Comparison of ENCODE assay signal across 7 mouse cellular contexts in the genomic region with DNA sequence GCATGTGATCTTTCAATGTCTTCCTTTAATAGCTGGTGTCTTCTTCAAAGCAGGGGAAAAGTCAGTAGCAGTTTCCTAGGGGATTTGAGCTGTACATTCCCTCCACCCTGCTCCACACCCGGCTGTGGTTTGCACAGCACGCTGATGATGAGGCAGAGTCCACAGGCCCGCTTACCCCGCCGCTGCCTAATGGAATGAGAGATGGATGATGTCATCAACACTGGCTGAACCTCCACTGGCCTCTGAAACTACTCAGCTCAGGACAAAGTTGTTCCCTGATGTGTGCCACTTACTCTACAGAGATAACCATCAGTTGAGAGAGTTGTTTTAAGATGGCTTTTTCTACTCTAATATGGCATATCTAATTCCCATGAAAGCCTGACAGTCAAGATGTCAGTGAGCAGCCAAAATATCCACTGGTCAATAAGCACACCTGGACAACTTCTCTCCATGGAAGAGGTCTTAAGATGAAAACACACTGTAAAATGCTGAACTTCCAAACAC.
DNase-seq lines count a peak whose midpoint lies in the region; ATAC-seq and TF ChIP-seq lines count a peak whose summit lies in the region.

No protein-coding gene starts in this region.

- no peaks in the 10 kb centered on the region for H3K36me3 ChIP-seq in E14TG2a.4 (ENCODE audit: insufficient read depth, low read length)
- no peaks in the 10 kb centered on the region for H3K36me3 ChIP-seq in hindbrain, embryonic 15.5 days
- no peaks in the 10 kb centered on the region for H3K36me3 ChIP-seq in liver, postnatal 0 days (replicated peaks; ENCODE audit: insufficient read depth, low read length)

- peaks cover 3% of the 10 kb centered on the region for H3K9me3 ChIP-seq in E14TG2a.4 (ENCODE audit: low read length)
- no peaks in the 10 kb centered on the region for H3K9me3 ChIP-seq in hindbrain, embryonic 15.5 days
- H3K9me3 ChIP-seq in liver, postnatal 0 days (ENCODE audit: low read length), result no peaks in the 10 kb centered on the region

- peak overlapping the region; percentile 55 for H3K4me3 ChIP-seq in E14TG2a.4 (replicated peaks; ENCODE audit: low read length)
- H3K4me3 ChIP-seq in hindbrain, embryonic 15.5 days, result no peak overlapping the region
- no peak overlapping the region for H3K4me3 ChIP-seq in liver, postnatal 0 days (ENCODE audit: low read depth, low read length)

- TF ChIP-seq EP300 in liver, postnatal 0 days (IDR thresholded peaks at IDR 0.05; ENCODE audit: low read depth), result no peak

- peak overlapping the region; percentile 52 for H3K27ac ChIP-seq in hindbrain, embryonic 15.5 days (replicated peaks)
- 0 out of 2 replicates have a peak overlapping the region, but pooled peaks have one; percentile 26 for H3K27ac ChIP-seq in liver, postnatal 0 days (ENCODE audit: low read depth)

- H3K4me1 ChIP-seq in E14TG2a.4 (replicated peaks; ENCODE audit: low read depth, low read length), result peaks cover 78% of the 10 kb centered on the region
- H3K4me1 ChIP-seq in hindbrain, embryonic 15.5 days (replicated peaks), result peaks cover 38% of the 10 kb centered on the region
- H3K4me1 ChIP-seq in liver, postnatal 0 days (ENCODE audit: insufficient read depth), result peaks cover 9% of the 10 kb centered on the region; the same call in 1 of the 2 replicates

- no peak overlapping the region; the same call in 1 of the 2 replicates for H3K9ac ChIP-seq in hindbrain, embryonic 15.5 days
- H3K9ac ChIP-seq in liver, postnatal 0 days (replicated peaks), result no peak overlapping the region

- no peaks in the 10 kb centered on the region for H3K27me3 ChIP-seq in E14TG2a.4 (ENCODE audit: insufficient read depth, low read length)
- no peaks in the 10 kb centered on the region for H3K27me3 ChIP-seq in hindbrain, embryonic 15.5 days
- H3K27me3 ChIP-seq in liver, postnatal 0 days (ENCODE audit: insufficient read depth, low read length), result no peaks in the 10 kb centered on the region

- ATAC-seq in hindbrain, embryonic 15.5 days (ENCODE audit: low FRiP score, low read depth), result 0 out of 2 replicates have a peak, but pooled peaks have one; percentile 35
- peak; percentile 94 for ATAC-seq in liver, postnatal 0 days

- H3K4me2 ChIP-seq in hindbrain, embryonic 15.5 days, result peak overlapping the region; percentile 39
- H3K4me2 ChIP-seq in liver, postnatal 0 days (ENCODE audit: low read depth, low read length), result no peak overlapping the region

- peak; percentile 64 for DNase-seq in adipocyte (ENCODE audit: low spot score)
- peak; percentile 49 for DNase-seq in liver, postnatal 0 days
- no peak for DNase-seq in cerebellum, postnatal 36 days
- DNase-seq in right cerebral cortex, postnatal 36 days (ENCODE audit: low spot score in 2 of 2), result no peak
- no peak for DNase-seq in natural killer cell, adult 2 months (ENCODE audit: low spot score in 2 of 2)

- no peak for TF ChIP-seq CTCF in E14TG2a.4 (conservative IDR thresholded peaks at IDR 0.05; ENCODE audit: low read length)
- no peak for TF ChIP-seq CTCF in liver, postnatal 0 days (IDR thresholded peaks at IDR 0.05; ENCODE audit: low read depth)

- 24% methylated on average over 5 of the region's 5 CpGs for WGBS in hindbrain, embryonic 15.5 days
- 50% methylated on average over 5 of the region's 5 CpGs for WGBS in liver, postnatal 0 days (ENCODE audit: insufficient replicate concordance)

Comparison
In these comparisons a context has a peak if more than half of its experiments do, and no peak if none do; other contexts are left out.
1. DNase-seq: peak in adipocyte (single experiment) and liver, postnatal 0 days (single experiment); none in cerebellum, postnatal 36 days (0 of 2), right cerebral cortex, postnatal 36 days (0 of 2) and natural killer cell, adult 2 months (0 of 2).